Mouse (Mus musculus) CH12.LX (cell line): Measurements from ENCODE around the gene Ei24. TPM values are rescaled to one million over a fixed set of nuclear protein-coding genes. Genes with fewer than 3 reads are reported as not detected.

Experiments
- DNase-seq: peaks from one replicate; pipeline ENCODE4 v3.0.0-alpha.2; 2013; ENCODE audit errors: extremely low read depth
- H3K27ac ChIP-seq: 2 replicates; pipeline ENCODE4 v1.5.1; 2012; ENCODE audit warnings: low read depth, mild to moderate bottlenecking, control low read depth, moderate library complexity; ENCODE audit not compliant: insufficient read depth
- H3K27me3 ChIP-seq: replicated peaks from 2 replicates; pipeline ENCODE3; 2012; ENCODE audit warnings: inconsistent platforms
- H3K36me3 ChIP-seq, 2 experiments: replicated peaks in 1 of 2; 2 replicates each; pipeline versions ENCODE3 to v1.6.1; 2012; ENCODE audit warnings: inconsistent platforms in 1 of 2, low read length in 1 of 2, mild to moderate bottlenecking in 1 of 2, mixed read lengths in 1 of 2, moderate library complexity in 1 of 2; ENCODE audit not compliant: control insufficient read depth in 1 of 2, insufficient read depth in 1 of 2
- H3K4me1 ChIP-seq, 2 experiments: 2 replicates each; pipeline ENCODE4 v1.6.1; 2012; ENCODE audit warnings: inconsistent platforms in 1 of 2, moderate library complexity in 1 of 2; ENCODE audit not compliant: insufficient read depth in 2 of 2, control insufficient read depth in 1 of 2
- H3K4me2 ChIP-seq: 2 replicates; pipeline ENCODE4 v1.6.1; 2012; ENCODE audit warnings: low read depth, mild to moderate bottlenecking, control low read depth; ENCODE audit not compliant: poor library complexity, insufficient read depth, severe bottlenecking
- H3K4me3 ChIP-seq, 3 experiments: fragments of 150-350 bp in 1 of 3; sonication (generic) in 1 of 3; replicated peaks in 1 of 3; 2 replicates each; pipeline versions ENCODE3 to v1.5.1; 2011 to 2012; ENCODE audit warnings: low read depth in 2 of 3, low read length in 2 of 3, mild to moderate bottlenecking in 2 of 3, moderate library complexity in 2 of 3, control low read depth in 1 of 3, improper control_type of control experiment in 1 of 3, inconsistent platforms in 1 of 3, mixed read lengths in 1 of 3; ENCODE audit not compliant: poor library complexity in 1 of 3
- H3K79me2 ChIP-seq: replicated peaks from 2 replicates; pipeline ENCODE4 v1.6.1; 2012; ENCODE audit warnings: mild to moderate bottlenecking, moderate library complexity; ENCODE audit not compliant: control insufficient read depth, poor library complexity, insufficient read depth, severe bottlenecking; ENCODE audit errors: extremely low read depth
- H3K9ac ChIP-seq: 2 replicates; pipeline ENCODE4 v1.6.1; 2012; ENCODE audit warnings: low read depth, mild to moderate bottlenecking, control low read depth, moderate library complexity; ENCODE audit not compliant: insufficient read depth
- H3K9me3 ChIP-seq: replicated peaks from 2 replicates; pipeline ENCODE3; 2012; ENCODE audit warnings: low read length, inconsistent platforms, mixed read lengths
- BHLHE40 ChIP-seq: IDR thresholded peaks from 2 replicates; pipeline ENCODE4 v1.6.1; 2011; ENCODE audit warnings: mild to moderate bottlenecking, low read depth, low read length, improper control_type of control experiment
- CHD1 ChIP-seq: IDR thresholded peaks from 2 replicates; pipeline ENCODE4 v1.6.1; 2012; ENCODE audit warnings: low read depth, low read length, improper control_type of control experiment, inconsistent platforms
- CHD2 ChIP-seq: IDR thresholded peaks from 2 replicates; pipeline ENCODE4 v1.6.1; 2011; ENCODE audit warnings: low read length, improper control_type of control experiment
- CTCF ChIP-seq, 2 experiments: IDR thresholded peaks in 1 of 2; conservative IDR thresholded peaks in 1 of 2; 2 replicates each; pipeline ENCODE4 v1.5.1; 2011 to 2012; ENCODE audit warnings: low read depth in 2 of 2, low read length in 2 of 2, improper control_type of control experiment in 1 of 2, inconsistent platforms in 1 of 2, mild to moderate bottlenecking in 1 of 2, moderate library complexity in 1 of 2
- E2F4 ChIP-seq: IDR thresholded peaks from 2 replicates; pipeline ENCODE4 v1.6.1; 2011; ENCODE audit warnings: low read depth, low read length, improper control_type of control experiment; ENCODE audit not compliant: insufficient replicate concordance
- ELF1 ChIP-seq: IDR thresholded peaks from 2 replicates; pipeline ENCODE4 v1.6.1; 2014; ENCODE audit warnings: low read depth, mild to moderate bottlenecking, inconsistent platforms, low read length, improper control_type of control experiment
- EP300 ChIP-seq: IDR thresholded peaks from 2 replicates; pipeline ENCODE4 v1.6.1; 2011; ENCODE audit warnings: low read length, improper control_type of control experiment
- ETS1 ChIP-seq: conservative IDR thresholded peaks from 2 replicates; pipeline ENCODE4 v1.6.1; 2012; ENCODE audit warnings: low read depth, mild to moderate bottlenecking, inconsistent platforms, low read length, improper control_type of control experiment, moderate library complexity
- GABPA ChIP-seq: IDR thresholded peaks from 2 replicates; pipeline ENCODE4 v1.6.1; 2012; ENCODE audit warnings: low read depth, low read length, improper control_type of control experiment, inconsistent platforms; ENCODE audit not compliant: insufficient replicate concordance
- JUN ChIP-seq: IDR thresholded peaks from 2 replicates; pipeline ENCODE4 v1.6.1; 2011; ENCODE audit warnings: low read depth, mild to moderate bottlenecking, low read length, improper control_type of control experiment, moderate library complexity; ENCODE audit not compliant: insufficient read depth
- MAZ ChIP-seq: IDR thresholded peaks from 2 replicates; pipeline ENCODE4 v1.6.1; 2012; ENCODE audit warnings: low read depth, mild to moderate bottlenecking, inconsistent platforms, low read length, improper control_type of control experiment, moderate library complexity
- MEF2A ChIP-seq: IDR thresholded peaks from 2 replicates; pipeline ENCODE4 v1.6.1; 2014; ENCODE audit warnings: low read depth, mild to moderate bottlenecking, inconsistent platforms, low read length, improper control_type of control experiment, borderline replicate concordance
- MXI1 ChIP-seq: IDR thresholded peaks from 2 replicates; pipeline ENCODE4 v1.6.1; 2011; ENCODE audit warnings: mild to moderate bottlenecking, low read depth, low read length, improper control_type of control experiment
- MYC ChIP-seq: IDR thresholded peaks from 2 replicates; pipeline ENCODE4 v1.6.1; 2011; ENCODE audit warnings: low read depth, mild to moderate bottlenecking, improper control_type of control experiment, low read length
- POLR2AphosphoS2 ChIP-seq: IDR thresholded peaks from 2 replicates; pipeline ENCODE4 v1.6.1; 2011; ENCODE audit warnings: low read depth, low read length, improper control_type of control experiment
- RAD21 ChIP-seq: IDR thresholded peaks from 2 replicates; pipeline ENCODE4 v1.6.1; 2011; ENCODE audit warnings: low read depth, mild to moderate bottlenecking, low read length, improper control_type of control experiment, moderate library complexity
- RCOR1 ChIP-seq: conservative IDR thresholded peaks from 2 replicates; pipeline ENCODE4 v1.6.1; 2012; ENCODE audit warnings: low read depth, mild to moderate bottlenecking, inconsistent platforms, low read length, improper control_type of control experiment
- SIN3A ChIP-seq: IDR thresholded peaks from 2 replicates; pipeline ENCODE4 v1.6.1; 2012; ENCODE audit warnings: low read length, improper control_type of control experiment, inconsistent platforms
- TBP ChIP-seq: conservative IDR thresholded peaks from 2 replicates; pipeline ENCODE4 v1.6.1; 2011; ENCODE audit warnings: low read depth, low read length, improper control_type of control experiment
- TCF12 ChIP-seq: IDR thresholded peaks from 2 replicates; pipeline ENCODE4 v1.6.1; 2014; ENCODE audit warnings: low read depth, mild to moderate bottlenecking, inconsistent platforms, low read length, improper control_type of control experiment
- UBTF ChIP-seq: IDR thresholded peaks from 2 replicates; pipeline ENCODE4 v1.6.1; 2012; ENCODE audit warnings: low read depth, mild to moderate bottlenecking, inconsistent platforms, low read length, improper control_type of control experiment, moderate library complexity
- USF2 ChIP-seq: conservative IDR thresholded peaks from 2 replicates; pipeline ENCODE4 v1.6.1; 2011; ENCODE audit warnings: low read depth, low read length, improper control_type of control experiment
- ZKSCAN1 ChIP-seq: IDR thresholded peaks from 2 replicates; pipeline ENCODE4 v1.6.1; 2012; ENCODE audit warnings: low read depth, inconsistent platforms, low read length, improper control_type of control experiment, borderline replicate concordance
- ZMIZ1 ChIP-seq: IDR thresholded peaks from 2 replicates; pipeline ENCODE4 v1.6.1; 2012; ENCODE audit warnings: low read depth, mild to moderate bottlenecking, inconsistent platforms, low read length, improper control_type of control experiment
- ZNF384 ChIP-seq: IDR thresholded peaks from 2 replicates; pipeline ENCODE4 v1.6.1; 2012; ENCODE audit warnings: low read depth, low read length, improper control_type of control experiment, inconsistent platforms
- dilution Hi-C: fragments of 300-500 bp; cut with MboI; formaldehyde crosslinking; loops from 2 replicates; pipeline ENCODE4 v1.14.3; 2020; ENCODE audit warnings: low sequenced_read_pairs; ENCODE audit not compliant: extremely low pct_unique_long_range_greater_than_20kb, extremely low pct_ligation_motif_present
- in situ Hi-C: fragments of 300-500 bp; cut with MboI; formaldehyde crosslinking; loops from 3 replicates; pipeline ENCODE4 v1.14.3; 2019; ENCODE audit warnings: low sequenced_read_pairs, low pct_ligation_motif_present, low pct_unique_long_range_greater_than_20kb, mixed read lengths
- polyA plus RNA-seq: library from polyadenylated mRNA; unstranded; fragments of >175 nt; gene quantifications from 2 replicates; pipeline ENCODE4 v1.2.1, GENCODE M21; 2012; ENCODE audit warnings: low read depth; ENCODE audit not compliant: insufficient read length
- total RNA-seq, 2 experiments: library from RNA; depleted of rRNA; stranded (reverse); fragments of 300-350 nt in 1 of 2; fragments of >200 nt in 1 of 2; gene quantifications; 2 replicates each; pipeline ENCODE4 v1.2.3; 2012 to 2014

Gene Ei24
- total and polyA plus RNA-seq, 3 experiments: 37.7 to 64.3 (median 57.6) TPM

DNA sequence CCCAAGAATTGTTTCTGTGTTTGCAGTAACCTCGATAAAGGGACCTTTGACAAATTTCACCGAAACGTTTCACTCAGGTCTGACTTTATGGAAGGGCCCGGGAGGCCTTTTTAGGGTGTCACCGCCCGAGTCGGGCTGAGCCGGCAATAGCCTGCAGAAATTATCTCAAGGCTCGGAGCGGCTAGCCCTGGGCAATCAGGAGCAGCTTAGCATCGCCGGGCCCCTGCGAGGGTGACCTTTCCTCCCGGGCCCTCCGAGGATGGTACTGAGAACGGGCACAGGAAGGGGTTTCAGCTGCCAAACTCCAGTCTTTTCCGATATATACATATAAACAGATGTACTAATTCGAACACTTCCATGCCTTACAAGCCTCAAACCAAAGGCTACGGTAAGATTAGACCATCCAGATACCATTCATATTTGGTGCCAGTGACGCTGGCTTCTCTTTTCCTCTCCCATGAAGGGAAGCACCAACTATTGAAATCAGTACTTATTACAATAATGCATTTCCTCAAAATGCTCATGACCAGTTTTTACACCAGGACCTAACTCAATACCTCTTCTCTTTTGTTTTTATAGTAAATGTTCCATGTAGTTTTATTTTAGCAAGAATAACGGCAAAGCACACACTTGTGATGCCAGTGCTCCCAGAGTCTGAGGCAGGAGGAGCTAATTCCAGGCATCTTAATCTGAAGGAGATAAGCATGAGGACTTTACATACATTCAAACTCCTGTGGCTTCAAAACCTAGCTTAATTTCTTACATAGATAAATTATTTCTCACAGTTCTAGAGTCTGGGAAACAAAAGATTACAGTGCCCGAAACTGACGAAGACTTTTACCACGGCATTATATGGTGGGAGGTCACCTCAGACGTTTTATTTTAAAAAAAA lies 28.8 kb downstream of the Ei24 start:
- TF ChIP-seq MEF2A (no peak), CHD2 (no peak), CTCF (conservative IDR thresholded peaks at IDR 0.05 in 1 of 2, IDR thresholded peaks at IDR 0.05 in 1 of 2; ENCODE audit: low read depth in 2 of 2, low read length in 2 of 2) (no peak), RCOR1 (0 out of 2 replicates have a peak, but pooled peaks have one; percentile 48), MXI1 (no peak), USF2 (no peak), MAZ (0 out of 2 replicates have a peak, but pooled peaks have one; percentile 17), TBP (0 out of 2 replicates have a peak, but pooled peaks have one; percentile 23), EP300 (peak; percentile 4; the same call in 1 of the 2 replicates), CHD1 (peak; percentile 82; the same call in 1 of the 2 replicates), ZNF384 (no peak), SIN3A (no peak)
- Histone ChIP-seq H3K27me3 (no peaks in the 10 kb centered on the region), H3K4me1 (peaks cover 0 to 20% of the 10 kb centered on the region in 2 experiments; a peak in 2 of 4 replicates), H3K9ac (peak overlapping the region; percentile 97), H3K4me3 (peak overlapping the region; percentile 76 to 100 (median 96)), H3K9me3 (no peaks in the 10 kb centered on the region), H3K36me3 (peaks cover 8 to 15% of the 10 kb centered on the region in 2 experiments), H3K4me2 (peak overlapping the region; percentile 77), H3K27ac (peak overlapping the region; percentile 57), H3K79me2 (peaks cover 34% of the 10 kb centered on the region)
- in situ Hi-C loops (no loop called here), dilution Hi-C loops (no loop called here)
- DNase-seq: peak; percentile 34

GRCm38 (mm10) chr9:36767203-36768143 lies 29.7 kb downstream of the Ei24 start, which contains the start of gene Stt3a:
Stt3a (minus strand) TSS chr9:36767679.
- Histone ChIP-seq H3K9ac (peak within 1 kb of the TSS; percentile 97), H3K9me3 (no peaks in the 10 kb centered on the region), H3K36me3 (peaks cover 15 to 23% of the 10 kb centered on the region in 2 experiments), H3K27me3 (no peaks in the 10 kb centered on the region), H3K79me2 (peaks cover 38% of the 10 kb centered on the region), H3K4me2 (peak within 1 kb of the TSS; percentile 85), H3K4me3 (peak within 1 kb of the TSS; percentile 89 to 100 (median 100)), H3K27ac (peak within 1 kb of the TSS; percentile 57), H3K4me1 (peaks cover 0 to 20% of the 10 kb centered on the region in 2 experiments; a peak in 2 of 4 replicates)
- DNase-seq: peak; percentile 100
- dilution Hi-C loops: no loop called here
- in situ Hi-C loops: no loop called here
- TF ChIP-seq BHLHE40 (peak; percentile 67), ELF1 (peak; percentile 97), ETS1 (no peak), MXI1 (peak; percentile 83), CHD1 (no peak), E2F4 (peak; percentile 69; the same call in 1 of the 2 replicates), TCF12 (peak; percentile 68), UBTF (no peak), ZKSCAN1 (no peak), GABPA (no peak; the same call in 1 of the 2 replicates), ZMIZ1 (peak; percentile 53), CTCF (conservative IDR thresholded peaks at IDR 0.05 in 1 of 2, IDR thresholded peaks at IDR 0.05 in 1 of 2; ENCODE audit: low read depth in 2 of 2, low read length in 2 of 2) (no peak), POLR2AphosphoS2 (peak; percentile 75; the same call in 1 of the 2 replicates), JUN (no peak), RCOR1 (no peak), MYC (peak; percentile 91), TBP (peak; percentile 83; the same call in 1 of the 2 replicates), USF2 (peak; percentile 92), RAD21 (no peak), MEF2A (no peak; the same call in 1 of the 2 replicates)
